Mouse (Mus musculus) v-Abl transformed pro-B cells (cell line): ENCODE measurements around the gene Net1.
"Not testable (repeated sequence)": the region's sequence is repeated elsewhere in the genome, so short reads cannot be mapped to it uniquely, and the experiment has no call there.

Experiments
- in situ Hi-C, 2 experiments: fragments of 400-800 bp; cut with MboI; formaldehyde crosslinking; loops; one replicate each; pipeline ENCODE4 v1.15.1; 2025; ENCODE audit not compliant: unreplicated experiment in 2 of 2

Net1 gene

GRCm38 (mm10) chr13:3837312-3837807, 80.7 kb downstream of the Net1 start, which contains the start of gene Calm4:
Gene Calm4 (plus strand): TSS chr13:3837757.
- in situ Hi-C loops: not testable (repeated sequence)

- in situ Hi-C loops: not testable (repeated sequence)
These were observed 84.4 kb downstream of the Net1 start for GRCm38 (mm10) chr13:3833644-3834043.

GRCm38 (mm10) chr13:3832450-3832849, 85.6 kb downstream of the Net1 start:
- in situ Hi-C loops: no loop called here
